Mouse (Mus musculus) gastrocnemius, postnatal 10 days (tissue): Measurements from ENCODE around the gene Dnah11. TPM values are rescaled to one million over a fixed set of nuclear protein-coding genes. Genes with fewer than 3 reads are reported as not detected.

Experiments
- DNase-seq: peaks from one replicate; pipeline ENCODE4 v3.0.0; 2021; ENCODE audit warnings: mixed read lengths
- total RNA-seq, 2 experiments: library from RNA; stranded (reverse); gene quantifications; 2 replicates each; pipeline ENCODE4 v1.2.3; 2021

Dnah11 gene
- total RNA-seq, 2 experiments from 2014 or later, result 0.05 to 0.07 TPM

DNA sequence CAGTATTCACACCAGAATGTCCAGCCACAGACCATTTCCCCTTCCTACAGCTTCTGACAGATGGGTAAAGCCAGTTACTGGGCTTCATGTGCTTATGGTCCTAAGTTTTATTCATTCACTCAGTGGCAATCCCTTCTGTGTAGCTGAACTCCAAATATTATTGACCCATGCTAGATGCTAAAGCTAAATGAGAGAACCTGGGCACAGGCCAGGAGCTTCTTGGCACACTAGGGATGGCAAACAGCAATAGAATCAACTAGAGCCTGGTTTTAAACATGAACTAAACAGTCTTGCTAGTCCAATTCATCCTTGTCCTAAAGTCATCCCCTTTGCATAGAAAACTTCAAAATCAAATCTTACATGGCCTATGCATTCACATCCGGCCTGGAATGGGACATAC lies 113.6 kb downstream of the Dnah11 start:
- DNase-seq, result no peak

DNA sequence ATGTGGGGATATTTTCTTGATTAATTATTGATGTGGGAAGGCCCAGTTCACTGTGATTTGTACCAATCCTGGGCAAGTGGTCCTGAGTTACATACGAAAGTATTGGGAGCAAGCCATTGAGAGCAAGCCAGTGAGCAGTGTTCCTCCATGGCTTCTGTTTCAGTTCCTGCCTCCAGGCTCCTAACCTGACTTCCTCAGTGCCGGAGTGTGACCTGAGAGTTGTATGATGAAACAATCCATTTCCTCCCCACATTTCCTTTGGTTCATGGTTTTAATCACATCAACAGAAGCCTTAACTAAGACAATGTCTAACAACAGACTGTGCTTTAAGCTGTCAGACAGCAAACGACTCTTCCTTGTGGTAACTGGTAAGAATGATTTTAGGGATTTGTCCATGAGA lies 114.0 kb downstream of the Dnah11 start:
- no peak for DNase-seq

DNA sequence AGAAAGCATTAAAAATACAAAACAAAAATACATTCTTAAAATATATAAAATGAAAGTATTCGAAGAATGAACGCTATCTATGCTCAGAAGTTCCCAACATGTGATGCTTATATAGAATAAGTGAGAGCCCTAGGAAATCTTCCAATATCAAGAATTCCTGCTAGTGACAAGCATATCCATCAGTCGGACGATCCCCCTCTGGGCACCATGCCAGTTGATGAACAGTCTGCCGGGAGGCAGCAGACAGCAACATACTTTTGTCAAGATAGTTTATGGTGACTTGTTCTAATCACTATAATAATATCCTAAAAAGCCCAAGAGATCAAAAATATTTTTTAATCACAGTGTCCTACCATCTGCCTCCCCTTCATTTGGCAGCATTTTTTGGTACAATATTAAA lies 114.7 kb downstream of the Dnah11 start:
- DNase-seq, result peak; percentile 6

DNA sequence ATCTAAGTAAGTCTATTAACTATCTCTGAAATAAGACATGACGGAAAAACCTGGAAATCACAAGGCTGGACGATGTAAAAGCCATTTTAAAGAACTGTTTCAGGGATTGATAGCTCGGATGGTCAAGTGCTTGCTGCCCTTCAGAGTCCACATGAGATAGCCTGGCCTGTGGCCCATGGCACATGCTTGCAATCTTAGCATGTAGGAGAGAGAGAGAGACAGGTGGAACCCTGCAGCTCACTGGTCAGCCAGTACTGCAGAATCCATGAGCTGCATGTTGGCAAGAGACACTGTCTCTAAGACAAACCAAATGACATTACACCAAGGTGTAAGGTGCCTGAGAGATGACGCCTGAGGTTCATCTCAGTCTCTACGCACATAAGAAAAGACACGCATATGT lies 118.4 kb downstream of the Dnah11 start:
- no peak for DNase-seq

DNA sequence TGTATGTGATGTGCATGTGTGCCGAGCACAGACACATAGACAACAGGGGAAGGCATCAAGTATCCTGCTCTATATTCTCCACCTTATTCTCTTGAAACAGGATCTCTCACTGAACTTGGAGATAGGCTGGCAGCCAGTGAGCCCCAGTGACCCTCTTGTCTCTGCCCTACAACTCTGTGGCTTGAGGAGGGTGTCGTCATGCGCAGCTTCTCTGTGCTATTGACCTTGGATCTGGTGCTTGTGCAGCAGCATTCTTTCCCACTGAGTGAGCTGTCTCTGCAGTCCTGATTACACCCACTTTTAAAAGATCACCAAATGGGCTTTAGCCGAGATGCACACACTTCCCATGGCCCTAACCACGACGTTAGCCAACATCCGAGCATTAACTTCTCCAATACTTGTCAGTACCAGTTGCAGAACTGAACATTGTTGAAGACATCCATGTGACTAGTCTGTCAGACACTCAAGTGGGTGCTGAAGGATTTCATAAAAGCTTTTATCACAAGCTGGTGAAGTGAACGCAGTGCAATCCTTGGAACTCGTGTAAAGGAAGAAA lies 120.3 kb downstream of the Dnah11 start:
- DNase-seq, result no peak

DNA sequence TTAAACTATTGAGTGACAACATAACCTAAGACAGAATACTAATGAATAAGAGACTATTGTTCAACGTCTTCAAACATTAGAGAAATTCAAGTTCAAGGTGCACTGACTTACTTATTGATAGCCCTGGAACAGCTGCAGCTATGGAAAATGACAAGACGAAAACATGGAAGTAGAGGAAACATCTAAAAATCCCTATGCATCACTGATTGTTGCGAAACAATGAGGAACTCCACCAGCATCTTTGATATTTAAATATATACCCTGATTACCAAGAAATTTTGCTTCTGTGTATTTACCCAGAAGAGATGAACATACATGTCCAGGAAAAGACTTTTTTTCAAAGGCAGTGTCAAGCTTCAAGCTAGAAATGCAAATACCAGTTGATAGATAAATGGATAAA lies 122.0 kb downstream of the Dnah11 start:
- DNase-seq, result no peak

DNA sequence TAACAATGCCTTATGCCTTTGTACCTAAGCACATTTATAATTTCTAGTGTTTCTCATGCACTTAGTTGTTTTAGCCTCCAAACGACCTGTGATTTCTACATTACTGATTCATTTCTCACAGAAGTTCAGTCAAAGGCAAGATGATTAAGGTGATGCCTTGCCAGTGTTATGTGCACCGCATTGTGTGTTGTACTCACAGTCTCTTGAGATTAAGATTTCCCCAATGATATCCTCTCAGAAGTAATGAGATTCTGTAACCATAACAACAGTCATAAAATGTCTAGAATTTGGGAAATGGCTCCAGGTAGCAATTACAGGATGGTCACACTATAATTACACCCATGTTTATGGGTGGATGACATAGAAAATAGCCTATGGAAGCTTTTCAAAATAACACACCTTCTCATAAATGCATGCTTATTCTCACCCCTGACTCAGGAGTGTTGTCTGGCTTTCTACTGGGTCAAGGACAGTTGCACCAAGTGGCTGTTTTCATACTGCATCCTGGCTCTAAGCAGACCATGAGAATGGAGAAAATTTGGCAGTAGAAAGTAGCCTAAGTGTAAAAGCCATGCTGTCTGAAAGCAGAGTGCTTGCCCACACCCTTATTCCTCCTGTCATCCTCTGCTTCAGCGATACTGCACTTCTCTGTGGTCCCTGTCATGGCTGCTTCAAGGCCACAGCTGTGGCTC lies 126.5 kb downstream of the Dnah11 start:
- no peak for DNase-seq

DNA sequence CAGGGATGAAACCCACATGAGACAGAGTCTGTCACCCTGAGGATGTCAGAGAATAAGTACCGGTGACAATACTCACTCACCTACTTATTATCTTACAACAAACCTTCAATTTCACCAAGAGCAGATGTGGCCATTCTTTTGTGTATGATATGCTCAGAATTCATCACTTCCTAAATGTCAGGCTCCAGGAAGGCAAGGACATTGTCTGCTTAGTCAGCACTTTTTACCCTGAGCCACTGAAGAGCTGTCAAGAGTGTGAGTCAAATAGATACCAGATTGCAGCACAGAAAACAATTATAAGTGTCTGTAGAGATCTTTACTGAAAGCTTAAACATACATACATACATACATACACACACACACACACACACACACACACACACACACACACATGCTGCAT lies 127.2 kb downstream of the Dnah11 start:
- DNase-seq, result no peak

DNA sequence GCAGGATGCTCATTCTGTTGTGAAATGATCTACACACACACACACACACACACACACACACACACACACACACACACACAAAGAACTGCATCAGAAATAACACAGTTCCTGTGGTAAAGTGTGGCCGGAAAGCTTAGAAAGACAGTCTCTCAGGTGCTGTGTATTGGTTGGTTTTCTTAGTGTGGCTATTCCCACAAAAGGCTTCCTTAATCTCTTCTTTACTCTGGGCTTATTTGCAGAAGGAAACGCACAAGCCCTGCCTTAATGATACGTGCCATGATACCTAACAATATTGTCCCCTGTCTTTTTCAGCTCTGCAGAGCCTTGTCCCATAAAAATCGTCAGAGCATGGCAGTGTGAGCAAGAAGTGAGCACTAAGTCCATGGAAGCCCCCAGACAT lies 130.1 kb downstream of the Dnah11 start:
- DNase-seq, result no peak

DNA sequence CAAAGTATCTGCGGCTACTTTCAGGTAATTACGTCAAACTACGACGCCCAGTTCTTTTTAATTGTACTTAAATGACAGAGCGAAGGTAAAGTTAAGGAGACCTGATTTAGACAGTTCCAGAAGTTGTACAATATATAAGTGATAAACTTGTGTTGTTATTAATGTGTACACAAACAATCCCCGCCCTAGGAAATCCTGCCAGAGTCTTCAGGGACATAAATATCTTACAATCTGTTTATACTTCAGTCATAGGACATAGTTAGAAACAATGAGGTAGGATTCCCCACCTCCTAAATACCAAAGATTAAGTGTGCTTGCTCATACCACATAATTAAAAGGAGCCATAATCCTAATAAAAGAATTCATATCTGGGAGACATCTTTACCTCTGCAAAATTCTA lies 136.5 kb downstream of the Dnah11 start:
- no peak for DNase-seq

DNA sequence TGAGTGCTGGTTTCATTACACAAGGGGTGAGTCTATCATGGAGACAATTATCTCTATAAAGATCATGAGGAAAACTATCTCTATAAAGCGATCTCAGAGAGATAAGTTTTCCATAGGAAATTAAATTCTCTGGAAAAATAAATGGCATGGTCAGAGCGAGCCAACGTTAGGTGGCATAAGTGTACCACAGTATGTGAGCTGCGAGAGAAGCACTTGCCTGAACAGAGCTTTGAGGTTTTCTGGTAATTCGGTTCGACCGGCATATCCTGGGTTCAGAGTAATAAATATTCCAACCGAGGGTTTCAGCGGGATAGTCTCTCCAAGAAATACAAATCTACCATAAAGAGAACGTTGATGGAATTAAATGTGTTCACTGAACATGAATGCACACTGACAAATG lies 142.0 kb downstream of the Dnah11 start:
- DNase-seq, result no peak

DNA sequence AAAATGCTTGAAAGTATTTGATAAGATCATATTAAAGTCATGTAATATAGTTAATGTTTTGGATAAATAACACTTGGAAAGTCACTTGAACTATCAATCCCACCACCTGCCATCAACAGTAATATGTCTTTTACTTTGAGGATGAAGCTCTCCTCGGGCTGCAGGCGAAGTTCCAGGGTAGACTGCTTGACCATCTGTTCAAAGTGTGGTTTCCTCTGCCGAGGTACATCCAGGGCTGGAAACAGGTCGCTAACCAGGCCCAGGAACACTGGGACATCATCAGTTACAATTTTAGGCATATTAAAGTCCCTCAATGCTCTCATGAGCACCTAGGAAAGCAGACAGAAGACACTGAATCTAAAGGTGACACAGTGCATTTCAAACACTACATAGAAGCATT lies 153.5 kb downstream of the Dnah11 start:
- no peak for DNase-seq

DNA sequence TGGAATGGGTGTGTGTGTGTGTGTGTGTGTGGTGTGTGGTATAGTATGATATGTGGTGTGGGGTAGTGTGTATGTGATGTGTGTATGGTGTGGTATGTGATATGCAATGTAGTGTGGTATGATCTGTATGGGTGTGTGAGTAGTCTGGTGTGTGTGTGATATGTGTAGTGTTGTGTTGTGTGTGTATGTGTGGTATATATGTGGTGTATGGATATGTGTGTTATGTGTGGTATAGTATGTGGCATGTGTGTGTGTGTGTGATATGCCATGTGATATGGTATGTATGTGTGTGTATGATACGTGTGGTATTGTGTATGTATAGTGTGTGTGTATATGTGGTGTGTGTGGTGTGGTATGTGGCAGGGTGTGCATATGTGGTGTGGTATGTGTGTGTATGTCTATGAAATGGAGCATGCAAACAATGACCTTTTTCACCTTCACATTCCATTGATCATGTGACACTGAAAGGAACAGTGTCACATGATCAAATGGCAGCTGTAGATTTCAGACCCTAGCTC lies 155.7 kb downstream of the Dnah11 start:
- DNase-seq, result no peak

DNA sequence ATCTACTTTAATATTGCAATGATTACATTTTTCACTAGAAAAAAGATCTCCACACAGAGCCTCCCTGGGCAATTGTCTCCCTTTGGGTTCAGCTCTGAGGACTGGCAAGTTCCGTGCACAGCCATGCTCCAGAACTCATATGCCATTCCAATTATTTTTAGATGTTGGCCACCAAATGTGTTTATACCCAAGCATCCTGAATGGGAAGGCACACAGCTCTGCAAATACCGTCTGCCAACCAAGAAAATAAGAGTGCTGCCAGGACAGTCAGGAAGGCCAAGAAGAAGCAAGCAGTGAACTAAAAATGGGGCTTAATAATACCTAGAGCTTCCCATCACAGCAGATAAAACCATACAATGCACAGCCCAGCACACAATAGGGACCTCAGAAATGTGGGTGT lies 156.6 kb downstream of the Dnah11 start:
- DNase-seq, result no peak

DNA sequence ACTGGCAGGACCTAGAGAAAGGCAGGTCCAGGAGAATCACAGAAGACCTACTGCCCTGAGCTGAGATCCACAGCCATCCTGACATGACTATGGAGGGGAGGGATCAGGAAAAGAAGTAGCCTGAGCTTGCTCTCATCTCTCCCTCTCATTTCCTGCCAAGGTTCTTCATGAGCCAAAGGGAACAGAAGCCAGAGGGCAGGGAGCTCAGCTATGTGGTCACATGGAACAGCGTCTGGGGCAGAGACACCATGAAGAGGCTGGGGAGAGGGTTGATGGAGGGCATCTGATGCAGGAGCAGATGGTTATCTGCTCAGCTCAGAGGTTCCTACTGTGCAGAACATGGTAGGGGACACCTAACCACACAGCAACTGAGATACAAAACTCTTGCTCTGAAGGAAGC lies 163.9 kb downstream of the Dnah11 start:
- DNase-seq, result no peak

DNA sequence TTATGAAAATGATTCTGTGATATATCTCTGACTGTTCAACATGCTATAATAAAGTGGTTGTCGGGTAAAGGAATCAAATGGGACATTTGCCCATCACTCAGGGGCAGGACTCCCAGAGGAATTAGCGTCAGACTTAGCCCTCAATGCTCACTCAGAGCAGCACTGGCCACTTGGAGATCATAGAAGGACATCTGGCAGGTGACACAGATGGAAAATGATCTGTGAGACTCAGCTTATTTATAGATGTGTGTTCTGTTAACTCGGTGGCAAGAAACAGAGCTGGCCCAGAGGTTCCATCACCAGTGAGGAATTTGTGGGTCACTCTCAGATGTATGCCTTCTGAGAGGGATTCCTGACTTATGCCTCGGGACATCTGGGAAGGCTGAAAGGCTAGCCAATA lies 173.1 kb downstream of the Dnah11 start:
- no peak for DNase-seq

DNA sequence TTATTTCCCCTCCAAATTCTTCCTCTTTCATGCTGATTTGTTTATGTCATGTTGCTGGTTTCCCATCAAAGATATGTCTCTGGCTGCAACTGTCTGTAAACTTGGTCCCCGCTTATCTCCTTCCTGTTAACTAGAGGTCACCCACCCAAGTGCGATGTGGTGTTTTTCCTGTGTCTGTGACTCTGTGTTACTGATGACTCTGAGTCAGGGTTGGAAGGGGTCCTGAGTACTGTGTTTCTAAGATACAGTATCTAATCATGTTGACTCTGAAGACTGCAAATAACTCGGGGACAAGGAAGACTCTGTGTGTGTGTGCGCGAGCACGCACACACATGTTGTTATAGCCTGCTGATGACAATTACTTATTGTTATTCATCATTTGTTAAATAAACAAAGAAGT lies 179.9 kb downstream of the Dnah11 start:
- no peak for DNase-seq

DNA sequence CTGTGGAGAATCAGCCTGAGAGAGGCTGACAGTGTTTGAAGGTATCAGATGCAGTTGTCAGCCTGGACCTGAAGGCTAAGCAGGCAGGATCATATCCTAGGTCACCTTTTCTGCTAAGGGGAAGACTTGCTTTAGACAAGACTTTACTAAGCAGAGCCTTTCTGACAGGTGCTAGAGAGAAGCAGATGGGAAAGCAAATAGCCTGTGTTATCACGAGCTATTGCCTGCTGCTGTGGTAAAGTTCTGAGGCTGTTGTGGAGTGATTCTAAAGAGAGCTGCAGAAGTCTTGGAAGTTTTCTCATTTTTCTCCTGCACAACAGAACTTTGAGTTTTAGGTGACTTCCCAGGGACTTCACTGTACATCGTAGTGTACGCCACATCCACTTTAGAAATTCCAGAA lies 185.0 kb downstream of the Dnah11 start:
- no peak for DNase-seq

DNA sequence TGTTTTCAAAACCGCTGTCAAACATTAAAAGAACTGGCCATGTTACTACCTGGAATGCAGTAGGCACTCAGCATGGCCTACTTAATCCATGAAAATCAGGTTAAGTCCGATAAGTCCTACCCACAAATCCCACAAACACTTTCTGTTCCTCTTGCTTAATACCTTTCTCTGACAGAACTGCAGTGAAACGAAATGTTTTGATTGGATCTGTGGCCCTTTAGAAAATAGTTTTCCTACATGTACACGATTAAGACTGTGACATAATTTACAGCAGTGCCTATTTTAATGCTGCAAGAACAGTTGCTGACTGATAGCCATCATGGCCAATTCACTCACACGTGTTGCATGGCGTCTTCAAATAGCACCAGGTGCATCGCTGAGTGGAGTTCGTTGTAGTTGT lies 186.9 kb downstream of the Dnah11 start:
- no peak for DNase-seq

DNA sequence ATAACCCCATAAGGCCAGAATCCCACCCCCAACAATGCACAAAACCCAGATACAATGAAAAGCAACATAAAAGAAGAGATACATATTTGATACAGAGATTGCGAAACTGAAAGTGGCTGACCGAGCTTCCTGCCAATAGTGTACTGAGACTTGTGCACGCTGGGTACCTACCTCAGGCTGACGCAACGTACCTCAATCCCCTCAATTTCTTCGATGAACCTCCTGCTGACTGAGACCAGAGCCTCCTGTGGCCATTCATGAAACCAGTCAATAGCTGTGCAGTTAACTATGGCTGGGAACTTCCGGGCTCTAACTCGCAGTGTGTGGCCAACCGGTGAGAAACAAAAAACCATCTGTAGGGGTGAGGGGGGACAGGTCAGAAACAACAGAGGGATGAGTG lies 203.9 kb downstream of the Dnah11 start:
- no peak for DNase-seq

DNA sequence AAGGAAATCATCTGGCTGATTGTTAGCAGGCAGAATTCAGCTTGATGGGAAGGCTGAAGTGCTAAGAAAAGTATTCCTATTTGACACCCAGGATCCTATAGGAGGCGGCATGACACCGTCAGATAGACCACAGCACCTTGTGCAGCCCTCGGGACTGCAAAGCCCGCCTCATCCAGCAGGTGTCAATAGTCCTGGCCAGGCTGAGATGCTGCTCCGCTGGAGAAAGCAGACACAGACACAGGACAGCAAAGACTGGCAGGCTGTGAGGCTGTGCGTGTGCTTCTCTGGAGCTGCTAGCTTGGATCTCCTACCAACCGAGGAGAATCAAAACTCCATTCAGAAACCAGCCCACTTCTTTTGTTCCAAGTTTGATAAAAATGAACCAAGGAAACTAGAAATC lies 205.3 kb downstream of the Dnah11 start:
- DNase-seq, result peak; percentile 70

DNA sequence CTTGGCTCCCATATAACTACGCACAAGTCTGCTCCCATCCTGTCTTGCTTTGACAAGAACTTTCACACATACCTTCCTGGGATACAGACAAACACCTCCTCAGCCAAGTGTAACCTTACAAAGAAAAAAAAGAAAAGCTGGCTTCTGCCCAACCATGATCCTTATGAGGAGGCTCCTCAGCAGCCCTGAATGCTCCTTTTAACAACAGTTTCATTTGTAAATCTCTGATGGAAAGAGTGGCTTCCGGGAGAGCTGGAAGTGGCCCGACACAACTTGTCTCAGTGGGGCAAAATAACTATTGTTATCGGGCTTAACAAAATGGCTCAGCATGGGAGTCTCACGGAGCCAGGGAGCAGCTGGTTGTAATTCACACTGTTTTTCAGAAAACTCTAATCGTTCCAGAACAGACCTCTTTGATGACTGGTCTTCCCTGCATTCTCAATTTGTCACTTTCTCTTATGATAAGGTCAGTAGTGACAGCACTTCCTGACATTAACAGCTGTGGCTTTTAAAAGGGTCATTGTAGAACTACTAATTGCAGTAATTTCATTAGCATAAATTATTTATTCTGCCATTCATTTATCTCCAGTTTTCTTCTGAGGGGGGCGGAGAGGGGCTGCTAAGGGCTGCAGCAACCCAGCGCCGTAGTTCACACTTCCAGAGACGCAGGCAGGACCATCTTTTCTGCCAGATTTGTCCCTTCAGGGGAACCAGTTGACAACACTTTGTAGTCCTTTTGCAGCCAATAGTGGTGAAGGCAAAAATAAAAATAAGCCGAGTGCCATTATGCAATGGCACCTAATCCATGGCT lies 209.6 kb downstream of the Dnah11 start:
- no peak for DNase-seq

DNA sequence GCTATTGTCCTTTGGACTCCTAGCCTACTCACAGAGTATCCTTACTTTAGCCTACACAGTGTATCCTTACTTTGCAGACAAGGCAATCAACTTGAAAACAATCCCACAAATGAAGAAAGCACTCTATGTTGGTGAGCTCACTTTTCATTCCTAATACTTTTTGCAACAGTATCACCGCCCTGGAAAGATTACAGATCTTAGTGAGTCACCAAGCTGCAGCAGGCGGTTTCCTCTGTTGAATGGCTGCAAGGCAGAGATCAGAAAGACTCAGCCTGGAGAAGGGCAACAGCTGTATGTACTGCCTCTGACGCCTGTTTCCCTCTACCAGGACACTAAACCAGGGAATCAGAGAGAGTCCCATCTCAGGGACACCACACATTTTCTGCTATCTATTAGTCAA lies 218.5 kb downstream of the Dnah11 start:
- DNase-seq, result no peak

DNA sequence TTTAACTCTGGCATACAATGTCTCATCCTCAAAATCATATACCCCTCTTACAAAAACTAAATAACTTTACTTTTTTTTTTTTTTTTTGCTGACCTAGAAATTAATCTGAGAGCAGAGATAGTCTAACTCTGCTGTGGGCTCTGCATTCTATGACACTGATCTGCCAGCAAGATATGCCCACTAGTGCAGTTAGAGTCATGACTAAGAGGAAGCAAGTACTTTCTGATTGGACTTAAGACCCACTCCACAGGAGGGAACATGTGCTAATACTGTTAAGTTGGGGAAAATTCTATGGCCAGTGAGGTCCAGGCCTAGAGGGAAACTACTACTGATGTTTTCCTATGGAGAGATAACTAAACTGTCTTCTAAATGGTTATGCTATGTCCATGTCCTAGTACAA lies 225.1 kb downstream of the Dnah11 start:
- no peak for DNase-seq
